Mouse (Mus musculus) forebrain, embryonic 14.5 days (tissue): ENCODE data around the gene Rai1. TPM values are rescaled to one million over a fixed set of nuclear protein-coding genes. Genes with fewer than 3 reads are reported as not detected.

Experiments
- ATAC-seq: fragments of 200-750 bp; cut with Nextera tagmentation; 2 replicates; pipeline ENCODE4 v1.8.0; 2017; ENCODE audit warnings: mild to moderate bottlenecking, moderate library complexity
- DNase-seq: peaks from one replicate; pipeline ENCODE4 v3.0.0-alpha.2; 2015; ENCODE audit warnings: low spot score
- H3K27ac ChIP-seq: fragments of 300-500 bp; sonication (generic); 2 replicates; pipeline ENCODE4 v1.5.1; 2014; ENCODE audit warnings: low read depth, mild to moderate bottlenecking, control low read depth, low read length, moderate library complexity
- H3K27me3 ChIP-seq: fragments of 300-500 bp; sonication (generic); replicated peaks from 2 replicates; pipeline ENCODE4 v1.6.1; 2014; ENCODE audit warnings: low read length, control low read depth, mixed read lengths; ENCODE audit not compliant: control insufficient read depth, insufficient read depth
- H3K36me3 ChIP-seq: fragments of 300-500 bp; sonication (generic); 2 replicates; pipeline ENCODE4 v1.6.1; 2014; ENCODE audit warnings: low read length, control low read depth; ENCODE audit not compliant: control insufficient read depth, insufficient read depth
- H3K4me1 ChIP-seq: fragments of 300-500 bp; sonication (generic); 2 replicates; pipeline ENCODE4 v1.6.1; 2014; ENCODE audit warnings: antibody characterized with exemption, low read length, control low read depth; ENCODE audit not compliant: control insufficient read depth, insufficient read depth
- H3K4me2 ChIP-seq: fragments of 300-500 bp; sonication (generic); 2 replicates; pipeline ENCODE4 v1.6.1; 2014; ENCODE audit warnings: mild to moderate bottlenecking, control low read depth, low read length
- H3K4me3 ChIP-seq: fragments of 300-500 bp; sonication (generic); 2 replicates; pipeline ENCODE4 v1.5.1; 2014; ENCODE audit warnings: low read depth, low read length, control low read depth
- H3K9ac ChIP-seq: fragments of 300-500 bp; sonication (generic); 2 replicates; pipeline ENCODE4 v1.6.1; 2014; ENCODE audit warnings: mild to moderate bottlenecking, low read length, control low read depth, moderate library complexity
- H3K9me3 ChIP-seq: fragments of 300-500 bp; sonication (generic); replicated peaks from 2 replicates; pipeline ENCODE4 v1.6.1; 2016; ENCODE audit warnings: low read length, control low read depth, mixed read lengths; ENCODE audit not compliant: control insufficient read depth
- WGBS: fragments of 180-500 bp; shearing (Covaris S2); extraction: QIAGEN DNeasy Blood & Tissue Kit; methylation state at CpG from one replicate; pipeline ENCODE4 v1.1.7; 2014; 5-methylcytosine and 5-hydroxymethylcytosine counted together
- polyA plus RNA-seq: library from polyadenylated mRNA; unstranded; fragments of >200 nt; fragmentation: Nextera tagmentation; extraction: Ambion mirVana; gene quantifications from 2 replicates; pipeline ENCODE4 v1.2.1, GENCODE M21; 2014

The Rai1 gene
- polyA plus RNA-seq, 1 experiment from 2014 or later, result 26.4 TPM

GRCm38 (mm10) chr11:60130516-60130915, 25.7 kb downstream of the Rai1 start:
- Histone ChIP-seq H3K36me3 (no peaks in the 10 kb centered on the region), H3K9me3 (no peaks in the 10 kb centered on the region), H3K4me2 (no peak overlapping the region), H3K27me3 (no peaks in the 10 kb centered on the region), H3K9ac (no peak overlapping the region), H3K4me3 (no peak overlapping the region), H3K27ac (no peak overlapping the region), H3K4me1 (peaks cover 7% of the 10 kb centered on the region; the same call in 1 of the 2 replicates)
- 87% methylated on average over 6 of the region's 6 CpGs for WGBS
- DNase-seq, result no peak
- no peak for ATAC-seq

GRCm38 (mm10) chr11:60132061-60132460, 27.2 kb downstream of the Rai1 start:
- H3K27me3 ChIP-seq, result no peaks in the 10 kb centered on the region
- no peak overlapping the region for H3K4me3 ChIP-seq
- H3K4me2 ChIP-seq, result no peak overlapping the region
- WGBS, result 90% methylated on average over 1 of the region's 1 CpGs
- no peaks in the 10 kb centered on the region for H3K36me3 ChIP-seq
- no peak overlapping the region for H3K9ac ChIP-seq
- H3K27ac ChIP-seq, result no peak overlapping the region
- peaks cover 5% of the 10 kb centered on the region; the same call in 1 of the 2 replicates for H3K4me1 ChIP-seq
- no peak for ATAC-seq
- DNase-seq, result no peak
- H3K9me3 ChIP-seq, result no peaks in the 10 kb centered on the region

- H3K4me1 ChIP-seq, result peaks cover 9% of the 10 kb centered on the region
- no peak overlapping the region for H3K9ac ChIP-seq
- ATAC-seq, result no peak
- 83% methylated on average over 1 of the region's 1 CpGs for WGBS
- no peak overlapping the region for H3K27ac ChIP-seq
- H3K27me3 ChIP-seq, result no peaks in the 10 kb centered on the region
- H3K4me2 ChIP-seq, result no peak overlapping the region
- H3K9me3 ChIP-seq, result no peaks in the 10 kb centered on the region
- DNase-seq, result no peak
- no peaks in the 10 kb centered on the region for H3K36me3 ChIP-seq
- H3K4me3 ChIP-seq, result no peak overlapping the region
Observed at GRCm38 (mm10) chr11:60136491-60136890, 31.7 kb downstream of the Rai1 start.

GRCm38 (mm10) chr11:60137170-60137569, 32.4 kb downstream of the Rai1 start:
- Histone ChIP-seq H3K4me3 (no peak overlapping the region), H3K27ac (no peak overlapping the region), H3K36me3 (no peaks in the 10 kb centered on the region), H3K27me3 (no peaks in the 10 kb centered on the region), H3K4me1 (peaks cover 16% of the 10 kb centered on the region), H3K9me3 (no peaks in the 10 kb centered on the region), H3K4me2 (no peak overlapping the region), H3K9ac (no peak overlapping the region)
- no peak for DNase-seq
- no peak for ATAC-seq

GRCm38 (mm10) chr11:60139141-60139733, 34.4 kb downstream of the Rai1 start:
- ATAC-seq (peak; percentile 63; the same call in 1 of the 2 replicates), DNase-seq (no peak)
- Histone ChIP-seq H3K36me3 (0 out of 2 replicates have a peak, but pooled peaks cover 5% of the 10 kb centered on the region), H3K27me3 (no peaks in the 10 kb centered on the region), H3K9ac (peak overlapping the region; percentile 90), H3K4me3 (peak overlapping the region; percentile 74), H3K4me1 (peaks cover 29% of the 10 kb centered on the region), H3K4me2 (peak overlapping the region; percentile 85), H3K27ac (peak overlapping the region; percentile 95), H3K9me3 (no peaks in the 10 kb centered on the region)
- 2% methylated on average over 24 of the region's 24 CpGs for whole genome bisulfite sequencing

GRCm38 (mm10) chr11:60139734-60140371, 35.0 kb downstream of the Rai1 start:
- Histone ChIP-seq H3K4me1 (peaks cover 31% of the 10 kb centered on the region), H3K36me3 (peaks cover 11% of the 10 kb centered on the region; the same call in 1 of the 2 replicates), H3K27ac (peak overlapping the region; percentile 95), H3K4me2 (peak overlapping the region; percentile 85), H3K9ac (peak overlapping the region; percentile 90), H3K9me3 (no peaks in the 10 kb centered on the region), H3K4me3 (peak overlapping the region; percentile 74), H3K27me3 (no peaks in the 10 kb centered on the region)
- DNase-seq, result peak; percentile 88
- WGBS, result 1% methylated on average over 65 of the region's 66 CpGs
- ATAC-seq, result peak; percentile 78

GRCm38 (mm10) chr11:60140586-60141284, 35.9 kb downstream of the Rai1 start:
- WGBS, result under 1% methylated on average over 31 of the region's 32 CpGs
- H3K9me3 ChIP-seq, result no peaks in the 10 kb centered on the region
- ATAC-seq (0 out of 2 replicates have a peak, but pooled peaks have one; percentile 11), DNase-seq (no peak)
- H3K36me3 ChIP-seq, result peaks cover 18% of the 10 kb centered on the region; the same call in 1 of the 2 replicates
- peak overlapping the region; percentile 74 for H3K4me3 ChIP-seq
- peak overlapping the region; percentile 95 for H3K27ac ChIP-seq
- H3K4me2 ChIP-seq, result peak overlapping the region; percentile 85
- no peaks in the 10 kb centered on the region for H3K27me3 ChIP-seq
- H3K9ac ChIP-seq, result peak overlapping the region; percentile 90
- peaks cover 31% of the 10 kb centered on the region for H3K4me1 ChIP-seq

GRCm38 (mm10) chr11:60141285-60141608, 36.4 kb downstream of the Rai1 start:
- 4% methylated on average over 7 of the region's 7 CpGs for WGBS
- DNase-seq (no peak), ATAC-seq (0 out of 2 replicates have a peak, but pooled peaks have one; percentile 15)

More at GRCm38 (mm10) chr11:60141285-60141608, 36.4 kb downstream of the Rai1 start:
- peak overlapping the region; percentile 85 for H3K4me2 ChIP-seq
- H3K9me3 ChIP-seq, result no peaks in the 10 kb centered on the region
- peaks cover 31% of the 10 kb centered on the region for H3K4me1 ChIP-seq
- H3K36me3 ChIP-seq, result peaks cover 23% of the 10 kb centered on the region
- H3K27ac ChIP-seq, result peak overlapping the region; percentile 22
- H3K27me3 ChIP-seq, result no peaks in the 10 kb centered on the region
- H3K9ac ChIP-seq, result peak overlapping the region; percentile 90
- H3K4me3 ChIP-seq, result peak overlapping the region; percentile 74
